Mouse (Mus musculus) heart, embryonic 12.5 days (tissue): ENCODE results near the gene Treh. TPM values are rescaled to one million over a fixed set of nuclear protein-coding genes. Genes with fewer than 3 reads are reported as not detected.

Experiments used
- ATAC-seq: fragments of 200-750 bp; cut with Nextera tagmentation; 2 replicates; pipeline ENCODE4 v1.8.0; 2017; ENCODE audit warnings: moderate TSS enrichment, moderate library complexity; ENCODE audit not compliant: insufficient number of reproducible peaks, low FRiP score
- H3K27ac ChIP-seq: fragments of 300-500 bp; sonication (generic); 2 replicates; pipeline ENCODE4 v1.5.1; 2016; ENCODE audit warnings: mild to moderate bottlenecking, moderate library complexity; ENCODE audit not compliant: poor library complexity, severe bottlenecking
- H3K27me3 ChIP-seq: fragments of 300-500 bp; sonication (generic); replicated peaks from 2 replicates; pipeline ENCODE4 v1.6.1; 2016; ENCODE audit warnings: mild to moderate bottlenecking, moderate library complexity
- H3K36me3 ChIP-seq: fragments of 300-500 bp; sonication (generic); 2 replicates; pipeline ENCODE4 v1.6.1; 2016; ENCODE audit warnings: mild to moderate bottlenecking, moderate library complexity
- H3K4me1 ChIP-seq: fragments of 300-500 bp; sonication (generic); replicated peaks from 2 replicates; pipeline ENCODE4 v1.6.1; 2016; ENCODE audit warnings: mild to moderate bottlenecking
- H3K4me2 ChIP-seq: fragments of 300-500 bp; sonication (generic); 2 replicates; pipeline ENCODE4 v1.6.1; 2016; ENCODE audit warnings: mild to moderate bottlenecking, moderate library complexity
- H3K4me3 ChIP-seq: fragments of 300-500 bp; sonication (generic); 2 replicates; pipeline ENCODE4 v1.5.1; 2016; ENCODE audit warnings: mild to moderate bottlenecking
- H3K9ac ChIP-seq: fragments of 300-500 bp; sonication (generic); 2 replicates; pipeline ENCODE4 v1.6.1; 2016; ENCODE audit warnings: mild to moderate bottlenecking, moderate library complexity
- H3K9me3 ChIP-seq: fragments of 300-500 bp; sonication (generic); replicated peaks from 2 replicates; pipeline ENCODE4 v1.6.1; 2016; ENCODE audit warnings: mild to moderate bottlenecking, moderate library complexity
- WGBS: fragments of 180-500 bp; shearing (Covaris S2); methylation state at CpG from one replicate; pipeline ENCODE4 v1.1.7; 2016; 5-methylcytosine and 5-hydroxymethylcytosine counted together
- polyA plus RNA-seq: library from polyadenylated mRNA; unstranded; fragments of >200 nt; fragmentation: Nextera tagmentation; extraction: Ambion mirVana; gene quantifications from 2 replicates; pipeline ENCODE4 v1.2.1, GENCODE M21; 2016

The Treh gene
- polyA plus RNA-seq, 1 experiment from 2014 or later, result not detected

DNA sequence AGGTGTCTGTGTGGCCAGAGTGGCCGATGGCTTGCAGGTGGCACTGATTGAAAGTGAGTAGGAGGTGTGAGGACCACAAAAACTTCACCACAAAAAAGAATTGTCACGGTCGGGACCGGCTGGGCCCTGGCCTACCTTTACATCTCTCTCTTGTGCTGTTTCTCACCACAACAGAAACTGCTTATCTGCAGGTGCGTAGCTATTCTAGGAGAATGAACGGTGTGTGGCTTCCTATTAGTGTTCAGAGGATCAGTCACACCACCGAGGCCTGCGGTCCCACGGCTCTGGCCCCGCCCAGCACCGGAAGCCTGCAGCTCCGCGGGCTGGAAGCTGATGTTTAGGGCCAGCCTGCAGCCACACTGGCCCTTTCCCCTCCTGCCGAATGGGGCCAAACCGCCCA lies 27.1 kb upstream of the Treh start:
- H3K27me3 ChIP-seq, result 0 out of 2 replicates have a peak, but pooled peaks cover 9% of the 10 kb centered on the region
- H3K9me3 ChIP-seq, result no peaks in the 10 kb centered on the region
- no peaks in the 10 kb centered on the region for H3K36me3 ChIP-seq
- no peak for ATAC-seq
- H3K4me1 ChIP-seq, result peaks cover 9% of the 10 kb centered on the region; the same call in 1 of the 2 replicates
- WGBS, result 45% methylated on average over 15 of the region's 15 CpGs
- H3K4me3 ChIP-seq, result no peak overlapping the region
- no peak overlapping the region; the same call in 1 of the 2 replicates for H3K4me2 ChIP-seq
- H3K27ac ChIP-seq, result no peak overlapping the region
- H3K9ac ChIP-seq, result no peak overlapping the region

DNA sequence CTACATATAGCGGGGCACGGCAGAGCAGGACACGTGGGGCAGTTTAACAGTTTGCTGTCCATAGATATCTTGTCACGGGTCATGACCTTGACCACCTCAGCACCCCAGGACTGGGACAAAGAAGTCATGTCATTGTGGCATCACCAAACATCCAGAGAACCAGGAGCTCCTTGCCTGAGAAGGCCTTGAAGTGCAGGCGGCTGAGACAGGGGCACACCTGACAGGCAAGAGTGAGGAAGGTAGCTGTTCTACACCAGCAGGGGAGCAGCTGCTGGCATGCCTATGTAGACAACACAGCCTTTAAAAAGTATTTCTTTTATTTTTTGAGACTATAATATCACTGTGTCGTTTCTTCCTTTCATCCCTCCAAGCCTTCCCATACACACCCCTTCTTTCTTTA lies 26.7 kb upstream of the Treh start:
- H3K27ac ChIP-seq, result no peak overlapping the region
- no peaks in the 10 kb centered on the region for H3K36me3 ChIP-seq
- H3K4me2 ChIP-seq, result no peak overlapping the region; the same call in 1 of the 2 replicates
- no peaks in the 10 kb centered on the region for H3K9me3 ChIP-seq
- 75% methylated on average over 6 of the region's 6 CpGs for WGBS
- H3K4me3 ChIP-seq, result no peak overlapping the region
- 0 out of 2 replicates have a peak, but pooled peaks cover 13% of the 10 kb centered on the region for H3K27me3 ChIP-seq
- H3K9ac ChIP-seq, result no peak overlapping the region
- peaks cover 9% of the 10 kb centered on the region; the same call in 1 of the 2 replicates for H3K4me1 ChIP-seq
- ATAC-seq, result no peak

DNA sequence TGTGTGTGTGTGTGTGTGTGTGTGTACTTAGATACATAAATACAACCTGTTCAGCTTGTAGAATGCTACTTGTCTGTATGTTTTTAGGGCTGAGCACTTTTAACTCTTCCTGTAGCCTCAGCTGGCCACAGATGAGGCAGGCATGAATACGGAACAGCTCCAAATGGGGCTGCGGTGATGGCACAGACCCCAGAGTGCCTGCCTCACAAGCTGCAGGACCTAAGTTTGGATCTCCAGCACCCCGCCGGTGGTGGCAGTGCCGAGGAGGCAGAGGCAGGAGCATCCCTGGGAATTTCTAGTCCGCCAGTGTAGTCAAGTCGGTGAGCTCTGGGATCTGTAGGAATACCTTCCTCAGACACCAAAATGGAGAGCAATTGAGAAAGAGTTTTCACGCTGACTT lies 26.0 kb upstream of the Treh start:
- Histone ChIP-seq H3K4me2 (no peak overlapping the region), H3K4me1 (peaks cover 9% of the 10 kb centered on the region; the same call in 1 of the 2 replicates), H3K9me3 (no peaks in the 10 kb centered on the region), H3K36me3 (no peaks in the 10 kb centered on the region), H3K9ac (no peak overlapping the region), H3K4me3 (no peak overlapping the region), H3K27me3 (0 out of 2 replicates have a peak, but pooled peaks cover 14% of the 10 kb centered on the region), H3K27ac (no peak overlapping the region)
- WGBS, result 88% methylated on average over 8 of the region's 8 CpGs
- ATAC-seq, result no peak

DNA sequence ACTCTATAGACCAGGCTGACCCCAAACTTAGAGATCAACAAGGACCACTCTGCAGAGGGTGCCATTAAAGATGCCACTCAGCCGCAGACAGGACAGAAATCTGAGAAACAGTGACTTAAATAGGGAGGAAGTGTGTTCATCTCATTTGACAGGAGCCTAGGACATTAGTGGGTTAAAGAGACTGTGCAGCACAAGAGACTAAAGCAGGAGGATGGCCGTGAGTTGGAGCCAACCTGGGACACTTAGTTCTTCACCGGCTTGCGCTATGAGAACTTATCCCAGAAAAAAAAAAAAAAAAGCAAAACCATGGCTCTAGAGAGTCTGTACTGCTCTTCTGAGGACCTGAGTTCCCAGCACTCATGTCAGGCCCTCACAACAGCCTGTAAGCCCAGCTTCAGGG lies 25.4 kb upstream of the Treh start:
- ATAC-seq, result no peak
- no peaks in the 10 kb centered on the region for H3K36me3 ChIP-seq

DNA sequence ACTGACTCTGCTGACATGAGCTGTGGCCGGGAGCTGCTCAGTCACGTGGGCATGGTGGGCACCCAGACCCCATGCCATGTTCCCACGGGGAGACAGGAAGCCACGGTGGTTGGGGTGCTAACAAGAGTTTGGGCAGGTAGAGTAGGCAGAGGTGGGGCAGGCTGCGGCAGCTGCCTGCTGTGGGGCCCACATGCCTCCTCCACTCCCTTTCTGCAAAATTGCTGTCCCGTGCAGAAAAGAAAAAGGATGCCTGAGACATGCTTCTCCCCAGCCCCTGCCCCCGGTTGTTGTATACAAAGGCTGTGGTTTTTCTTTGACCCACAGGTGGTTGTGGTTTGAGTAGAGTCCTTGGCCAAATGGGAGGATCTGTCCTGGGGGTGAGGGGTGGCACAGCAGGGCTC lies 24.2 kb upstream of the Treh start:
- no peak overlapping the region for H3K27ac ChIP-seq
- H3K9me3 ChIP-seq, result no peaks in the 10 kb centered on the region
- WGBS, result 79% methylated on average over 7 of the region's 7 CpGs
- H3K4me3 ChIP-seq, result no peak overlapping the region
- no peak overlapping the region for H3K4me2 ChIP-seq
- no peaks in the 10 kb centered on the region for H3K36me3 ChIP-seq
- no peak for ATAC-seq
- H3K27me3 ChIP-seq, result 0 out of 2 replicates have a peak, but pooled peaks cover 14% of the 10 kb centered on the region
- H3K4me1 ChIP-seq, result peaks cover 9% of the 10 kb centered on the region; the same call in 1 of the 2 replicates
- no peak overlapping the region for H3K9ac ChIP-seq

More for the DNA sequence above, 25.4 kb upstream of the Treh start:
- Histone ChIP-seq H3K9ac (no peak overlapping the region), H3K9me3 (no peaks in the 10 kb centered on the region), H3K27ac (no peak overlapping the region), H3K27me3 (0 out of 2 replicates have a peak, but pooled peaks cover 14% of the 10 kb centered on the region), H3K4me3 (no peak overlapping the region), H3K4me1 (peaks cover 9% of the 10 kb centered on the region; the same call in 1 of the 2 replicates), H3K4me2 (no peak overlapping the region)
- WGBS, result 80% methylated on average over 4 of the region's 4 CpGs

DNA sequence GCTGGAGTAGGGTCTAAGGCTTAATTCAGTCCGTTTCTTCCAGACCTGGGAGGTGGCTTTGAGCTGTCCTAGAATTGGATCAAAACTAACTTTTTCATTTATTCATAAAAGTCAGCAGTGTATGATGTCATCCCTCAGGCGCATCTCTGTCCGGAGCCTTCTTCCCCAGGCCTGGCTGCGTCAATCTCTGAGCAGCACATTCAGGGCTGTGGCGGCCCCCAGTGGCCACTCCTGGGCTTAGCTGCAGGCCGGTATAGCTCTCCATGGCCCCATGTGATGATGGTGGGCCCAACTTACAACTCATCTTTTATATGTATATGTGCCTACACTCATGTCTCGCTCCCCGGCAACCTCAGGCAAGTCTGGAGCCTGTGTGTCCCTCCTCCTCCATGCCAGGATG lies 21.0 kb upstream of the Treh start:
- Histone ChIP-seq H3K27me3 (0 out of 2 replicates have a peak, but pooled peaks cover 14% of the 10 kb centered on the region), H3K4me2 (no peak overlapping the region), H3K36me3 (no peaks in the 10 kb centered on the region), H3K9me3 (no peaks in the 10 kb centered on the region), H3K9ac (no peak overlapping the region), H3K4me1 (0 out of 2 replicates have a peak, but pooled peaks cover 3% of the 10 kb centered on the region), H3K4me3 (no peak overlapping the region), H3K27ac (no peak overlapping the region)
- ATAC-seq, result 0 out of 2 replicates have a peak, but pooled peaks have one; percentile 43
- WGBS, result 7% methylated on average over 8 of the region's 8 CpGs

DNA sequence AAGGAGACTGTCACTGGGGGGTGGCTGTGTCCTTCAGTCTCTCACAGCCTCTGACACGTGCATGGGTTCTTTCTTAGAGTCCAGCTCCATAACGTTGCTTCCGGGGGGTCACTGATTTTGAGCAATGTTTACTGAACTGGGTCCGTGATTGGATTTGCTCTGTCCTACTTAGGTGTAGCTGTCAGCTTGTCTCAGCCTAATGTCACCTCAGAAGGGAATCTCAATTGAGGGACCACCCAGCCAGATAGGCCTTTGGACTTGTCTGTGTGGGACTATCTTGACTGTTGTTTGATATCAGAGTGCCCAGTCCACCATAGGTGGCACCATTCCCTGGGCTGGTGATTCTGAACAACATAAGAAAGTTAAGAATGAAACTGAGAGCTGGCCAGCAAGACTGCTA lies 19.1 kb upstream of the Treh start:
- no peak overlapping the region for H3K4me2 ChIP-seq
- no peaks in the 10 kb centered on the region for H3K36me3 ChIP-seq
- no peak overlapping the region for H3K27ac ChIP-seq
- 0 out of 2 replicates have a peak, but pooled peaks cover 14% of the 10 kb centered on the region for H3K27me3 ChIP-seq
- H3K4me3 ChIP-seq, result no peak overlapping the region
- no peaks in the 10 kb centered on the region for H3K9me3 ChIP-seq
- WGBS, result 68% methylated on average over 4 of the region's 4 CpGs
- no peak for ATAC-seq
- 0 out of 2 replicates have a peak, but pooled peaks cover 3% of the 10 kb centered on the region for H3K4me1 ChIP-seq
- H3K9ac ChIP-seq, result no peak overlapping the region

DNA sequence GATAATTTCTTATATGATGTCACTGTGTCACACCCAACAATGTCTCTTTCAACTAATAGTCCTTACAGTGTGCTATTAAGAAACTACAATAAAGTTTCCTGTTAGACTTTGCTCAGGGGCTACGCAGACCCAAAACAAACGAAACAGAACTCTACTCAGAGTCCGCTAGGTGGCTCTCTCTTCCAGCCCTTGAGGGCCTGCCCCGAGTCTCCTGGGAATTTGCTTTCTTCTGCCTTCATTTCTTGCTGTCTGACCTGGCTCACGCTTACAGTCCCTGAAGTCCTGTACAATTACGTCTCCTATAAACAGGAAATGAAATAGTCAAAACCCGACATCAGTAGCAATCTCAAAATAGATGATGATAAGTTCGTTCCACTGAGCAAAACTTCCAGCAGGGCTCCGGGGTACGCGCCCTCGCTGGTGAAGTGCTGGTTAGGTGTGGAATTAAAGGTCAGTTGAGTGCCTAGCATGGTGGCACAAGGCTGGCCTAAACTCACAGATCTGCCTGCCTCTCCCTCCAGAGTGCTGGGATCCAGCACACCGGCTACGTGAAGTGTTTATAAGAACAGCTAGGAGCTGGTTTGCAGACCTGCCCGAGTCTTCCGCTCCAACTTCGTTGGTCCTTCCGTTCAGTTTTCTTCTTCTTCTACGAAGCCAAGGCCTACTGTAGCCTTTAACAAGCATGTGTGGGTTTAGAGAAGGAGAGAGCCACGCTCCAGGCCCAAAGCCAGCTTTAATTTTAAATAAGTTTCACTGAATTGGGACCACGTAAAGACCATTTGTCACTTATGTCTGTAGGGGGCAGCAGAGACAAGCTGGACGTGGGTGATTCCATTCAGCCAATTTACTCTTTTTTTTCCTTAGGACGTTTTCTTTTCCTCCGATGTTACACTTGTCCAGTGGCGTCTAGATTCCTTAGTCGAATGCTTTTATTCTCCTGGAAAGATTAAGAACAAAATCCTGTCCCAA lies 17.7 kb upstream of the Treh start:
- WGBS, result 25% methylated on average over 26 of the region's 26 CpGs
- H3K36me3 ChIP-seq, result no peaks in the 10 kb centered on the region
- H3K9me3 ChIP-seq, result no peaks in the 10 kb centered on the region
- H3K27me3 ChIP-seq, result 0 out of 2 replicates have a peak, but pooled peaks cover 7% of the 10 kb centered on the region
- peak overlapping the region; percentile 70 for H3K4me2 ChIP-seq
- no peak for ATAC-seq
- H3K4me1 ChIP-seq, result 0 out of 2 replicates have a peak, but pooled peaks cover 3% of the 10 kb centered on the region
- peak overlapping the region; percentile 33; the same call in 1 of the 2 replicates for H3K9ac ChIP-seq
- no peak overlapping the region for H3K27ac ChIP-seq
- peak overlapping the region; percentile 24 for H3K4me3 ChIP-seq

DNA sequence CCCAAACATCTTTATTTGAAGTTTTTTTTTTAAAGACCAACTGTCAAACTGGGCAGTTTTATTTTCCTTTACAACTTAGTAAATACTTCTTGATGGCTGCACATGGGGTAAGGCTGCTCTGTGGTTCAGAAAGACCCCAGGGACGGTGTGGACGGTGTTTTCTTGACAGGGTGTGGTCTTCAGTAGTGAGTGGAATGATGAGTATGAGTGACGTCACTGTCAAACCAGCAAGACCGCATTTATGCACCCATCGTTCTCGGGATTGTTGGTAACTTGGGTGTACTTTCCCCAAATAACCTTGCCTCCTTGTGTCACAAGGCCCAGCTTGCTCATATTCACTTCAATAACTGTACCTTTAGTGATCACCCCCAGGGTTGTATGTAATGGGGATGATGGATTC lies 9.3 kb upstream of the Treh start:
- Histone ChIP-seq H3K9ac (no peak overlapping the region), H3K9me3 (no peaks in the 10 kb centered on the region), H3K27ac (no peak overlapping the region), H3K36me3 (no peaks in the 10 kb centered on the region), H3K4me2 (no peak overlapping the region), H3K4me1 (no peaks in the 10 kb centered on the region), H3K4me3 (no peak overlapping the region), H3K27me3 (no peaks in the 10 kb centered on the region)
- WGBS, result 82% methylated on average over 6 of the region's 6 CpGs
- no peak for ATAC-seq

DNA sequence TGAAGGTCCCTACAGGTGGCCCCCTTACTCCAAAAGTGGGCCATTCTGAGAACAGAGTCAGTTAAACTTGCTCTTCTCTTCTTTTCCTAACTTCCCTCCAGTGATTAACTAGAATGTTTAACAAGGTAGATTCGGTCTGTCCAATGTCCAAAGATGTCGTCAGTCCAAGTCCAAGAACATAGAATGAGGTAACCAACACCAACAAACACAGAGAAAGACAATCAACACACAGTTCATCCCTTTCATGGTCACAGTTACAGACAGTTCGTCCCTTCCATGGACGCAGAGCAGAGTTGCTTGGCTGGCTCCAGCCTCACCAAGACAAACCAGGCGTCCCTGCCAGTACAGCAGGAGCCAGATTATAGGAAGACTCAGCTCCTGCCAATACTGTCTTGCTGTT lies 1.6 kb upstream of the Treh start:
- H3K9ac ChIP-seq, result no peak overlapping the region
- no peaks in the 10 kb centered on the region for H3K4me1 ChIP-seq
- WGBS, result 81% methylated on average over 5 of the region's 5 CpGs
- peaks cover 3% of the 10 kb centered on the region; the same call in 1 of the 2 replicates for H3K27me3 ChIP-seq
- H3K9me3 ChIP-seq, result peaks cover 5% of the 10 kb centered on the region; the same call in 1 of the 2 replicates
- ATAC-seq, result no peak
- H3K27ac ChIP-seq, result no peak overlapping the region
- no peaks in the 10 kb centered on the region for H3K36me3 ChIP-seq
- H3K4me3 ChIP-seq, result no peak overlapping the region
- H3K4me2 ChIP-seq, result no peak overlapping the region

DNA sequence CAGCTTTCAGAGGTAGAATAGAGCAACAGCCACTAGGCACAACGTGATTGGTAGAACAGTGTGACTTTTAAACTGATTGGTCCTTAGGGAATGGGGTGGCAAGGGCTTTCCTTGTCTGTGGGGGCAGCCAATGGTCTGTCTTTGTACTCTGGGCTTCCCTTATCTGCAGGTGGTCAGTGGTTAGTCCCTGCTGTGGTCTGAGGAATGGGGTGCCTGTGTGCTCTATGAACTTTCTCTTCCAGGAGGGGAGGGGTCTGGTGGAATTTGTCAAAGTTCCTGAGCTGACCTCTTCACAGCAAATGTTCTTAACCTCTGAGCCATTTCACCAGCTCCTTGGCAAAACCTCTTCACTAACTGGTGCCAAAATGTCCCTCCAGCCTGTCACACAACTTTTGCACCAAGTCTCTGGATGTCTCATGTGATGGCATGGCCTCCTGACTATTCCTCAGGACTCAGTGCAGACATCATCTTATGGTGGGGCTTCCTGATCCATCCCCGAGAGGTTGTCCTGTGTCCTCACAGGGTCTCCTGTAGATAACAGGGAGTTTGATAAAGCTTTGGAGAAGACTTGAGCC lies 655 bp upstream of the Treh start:
- Histone ChIP-seq H3K27ac (no peak overlapping the region), H3K4me2 (no peak overlapping the region), H3K36me3 (no peaks in the 10 kb centered on the region), H3K4me3 (no peak overlapping the region), H3K27me3 (peaks cover 3% of the 10 kb centered on the region; the same call in 1 of the 2 replicates), H3K9me3 (peaks cover 5% of the 10 kb centered on the region; the same call in 1 of the 2 replicates), H3K4me1 (no peaks in the 10 kb centered on the region), H3K9ac (no peak overlapping the region)
- ATAC-seq, result no peak
- 49% methylated on average over 2 of the region's 2 CpGs for WGBS
